Mouse (Mus musculus) embryonic facial prominence, embryonic 15.5 days (tissue): ENCODE measurements around the gene 4930558K02Rik. TPM values are rescaled to one million over a fixed set of nuclear protein-coding genes. Genes with fewer than 3 reads are reported as not detected.

Source experiments
- ATAC-seq: fragments of 200-750 bp; cut with Nextera tagmentation; 2 replicates; pipeline ENCODE4 v1.8.0; 2017; ENCODE audit warnings: low read depth, moderate TSS enrichment; ENCODE audit not compliant: insufficient number of reproducible peaks, low FRiP score, low TSS enrichment
- H3K27ac ChIP-seq: fragments of 300-500 bp; sonication (generic); replicated peaks from 2 replicates; pipeline ENCODE4 v1.5.1; 2015; ENCODE audit warnings: mild to moderate bottlenecking, inconsistent platforms
- H3K27me3 ChIP-seq: fragments of 300-500 bp; sonication (generic); 2 replicates; pipeline ENCODE4 v1.6.1; 2015; ENCODE audit warnings: inconsistent platforms
- H3K36me3 ChIP-seq: fragments of 300-500 bp; sonication (generic); 2 replicates; pipeline ENCODE4 v1.6.1; 2015; ENCODE audit warnings: mild to moderate bottlenecking, inconsistent platforms
- H3K4me1 ChIP-seq: fragments of 300-500 bp; sonication (generic); 2 replicates; pipeline ENCODE4 v1.6.1; 2015; ENCODE audit warnings: inconsistent platforms
- H3K4me2 ChIP-seq: fragments of 300-500 bp; sonication (generic); replicated peaks from 2 replicates; pipeline ENCODE4 v1.6.1; 2015; ENCODE audit warnings: mild to moderate bottlenecking, inconsistent platforms
- H3K4me3 ChIP-seq: fragments of 300-500 bp; sonication (generic); replicated peaks from 2 replicates; pipeline ENCODE4 v1.5.1; 2015; ENCODE audit warnings: mild to moderate bottlenecking, inconsistent platforms
- H3K9ac ChIP-seq: fragments of 300-500 bp; sonication (generic); 2 replicates; pipeline ENCODE4 v1.6.1; 2015; ENCODE audit warnings: inconsistent platforms
- H3K9me3 ChIP-seq: fragments of 300-500 bp; sonication (generic); replicated peaks from 2 replicates; pipeline ENCODE4 v1.6.1; 2016; ENCODE audit warnings: inconsistent platforms
- WGBS: fragments of 180-500 bp; shearing (Covaris S2); methylation state at CpG from one replicate; pipeline ENCODE4 v1.1.7; 2015; 5-methylcytosine and 5-hydroxymethylcytosine counted together
- polyA plus RNA-seq: library from polyadenylated mRNA; unstranded; fragments of >200 nt; fragmentation: Nextera tagmentation; extraction: Ambion mirVana; gene quantifications from 2 replicates; pipeline ENCODE4 v1.2.1, GENCODE M21; 2015

Gene 4930558K02Rik
- polyA plus RNA-seq, 1 experiment from 2014 or later = not detected

DNA sequence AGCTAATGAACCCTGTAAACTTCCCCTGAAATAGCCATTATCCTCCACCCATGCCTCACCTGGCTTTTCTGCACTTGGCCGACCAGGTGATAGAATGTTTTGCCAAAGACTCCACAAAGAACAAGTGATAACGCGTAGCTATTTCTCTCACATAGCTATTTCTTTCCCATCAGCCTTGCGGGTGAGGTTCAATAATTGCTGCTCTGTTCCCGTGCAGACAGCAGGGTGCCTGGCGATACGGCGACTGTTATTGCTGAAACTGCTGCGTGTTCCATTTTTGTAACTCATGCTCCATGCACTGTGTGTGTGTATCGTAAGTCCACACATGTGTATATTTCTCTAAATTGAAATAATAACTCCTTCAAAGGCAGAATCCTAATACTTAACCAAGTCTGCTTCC is 47.6 kb downstream of the 4930558K02Rik start:
- H3K27me3 ChIP-seq = no peaks in the 10 kb centered on the region
- H3K4me1 ChIP-seq = no peaks in the 10 kb centered on the region
- 68% methylated on average over 10 of the region's 10 CpGs for WGBS
- H3K9me3 ChIP-seq = no peaks in the 10 kb centered on the region
- H3K36me3 ChIP-seq = no peaks in the 10 kb centered on the region
- ATAC-seq = no peak
- no peak overlapping the region for H3K4me2 ChIP-seq
- H3K27ac ChIP-seq = no peak overlapping the region
- no peak overlapping the region for H3K4me3 ChIP-seq
- no peak overlapping the region for H3K9ac ChIP-seq

DNA sequence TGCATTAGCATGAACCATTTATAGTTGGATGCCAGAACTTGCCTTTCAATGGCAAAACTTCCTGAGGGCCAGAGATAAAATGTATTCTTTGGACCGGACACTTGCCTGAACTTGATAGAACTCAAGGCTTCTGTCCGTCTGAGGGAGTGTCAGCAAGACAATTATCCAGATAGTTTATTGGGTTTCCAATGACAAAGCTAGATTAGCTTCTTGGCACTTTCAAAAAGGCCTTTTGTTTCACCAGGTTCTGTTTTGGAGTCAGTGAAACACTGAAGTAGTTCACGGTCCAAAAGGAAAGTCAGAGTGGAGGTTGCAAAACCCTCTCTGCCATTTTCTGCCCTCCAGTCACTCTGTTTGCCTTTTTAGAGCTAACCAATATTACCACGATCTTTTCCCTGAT is 48.1 kb downstream of the 4930558K02Rik start:
- Histone ChIP-seq H3K9me3 (no peaks in the 10 kb centered on the region), H3K4me2 (no peak overlapping the region), H3K27ac (no peak overlapping the region), H3K4me1 (no peaks in the 10 kb centered on the region), H3K4me3 (no peak overlapping the region), H3K36me3 (no peaks in the 10 kb centered on the region), H3K9ac (no peak overlapping the region), H3K27me3 (no peaks in the 10 kb centered on the region)
- no peak for ATAC-seq
- 58% methylated on average over 4 of the region's 4 CpGs for WGBS

GRCm38 (mm10) chr1:161927976-161928375 is 51.5 kb downstream of the 4930558K02Rik start:
- H3K4me1 ChIP-seq = no peaks in the 10 kb centered on the region
- H3K36me3 ChIP-seq = no peaks in the 10 kb centered on the region
- H3K9ac ChIP-seq = no peak overlapping the region
- no peaks in the 10 kb centered on the region for H3K9me3 ChIP-seq
- no peak overlapping the region for H3K27ac ChIP-seq
- ATAC-seq = no peak
- H3K4me3 ChIP-seq = no peak overlapping the region
- H3K27me3 ChIP-seq = no peaks in the 10 kb centered on the region
- whole genome bisulfite sequencing = 68% methylated on average over 2 of the region's 2 CpGs
- no peak overlapping the region for H3K4me2 ChIP-seq

GRCm38 (mm10) chr1:161925281-161925805 is 54.1 kb downstream of the 4930558K02Rik start:
- no peak overlapping the region for H3K27ac ChIP-seq
- H3K9me3 ChIP-seq = no peaks in the 10 kb centered on the region
- H3K4me3 ChIP-seq = no peak overlapping the region
- H3K4me2 ChIP-seq = no peak overlapping the region
- H3K36me3 ChIP-seq = no peaks in the 10 kb centered on the region
- no peaks in the 10 kb centered on the region for H3K4me1 ChIP-seq
- no peak overlapping the region for H3K9ac ChIP-seq
- WGBS = 73% methylated on average over 13 of the region's 13 CpGs
- H3K27me3 ChIP-seq = no peaks in the 10 kb centered on the region
- ATAC-seq = no peak

- no peak overlapping the region for H3K4me2 ChIP-seq
- WGBS = 52% methylated on average over 3 of the region's 3 CpGs
- no peaks in the 10 kb centered on the region for H3K27me3 ChIP-seq
- H3K9me3 ChIP-seq = no peaks in the 10 kb centered on the region
- H3K4me3 ChIP-seq = no peak overlapping the region
- no peak for ATAC-seq
- no peaks in the 10 kb centered on the region for H3K36me3 ChIP-seq
- no peaks in the 10 kb centered on the region for H3K4me1 ChIP-seq
- H3K27ac ChIP-seq = no peak overlapping the region
- H3K9ac ChIP-seq = no peak overlapping the region
Observed at GRCm38 (mm10) chr1:161924321-161924720, 55.1 kb downstream of the 4930558K02Rik start.

GRCm38 (mm10) chr1:161921928-161922327 is 57.5 kb downstream of the 4930558K02Rik start:
- H3K4me2 ChIP-seq = no peak overlapping the region
- no peak overlapping the region for H3K27ac ChIP-seq
- H3K9ac ChIP-seq = no peak overlapping the region
- H3K36me3 ChIP-seq = no peaks in the 10 kb centered on the region
- no peak overlapping the region for H3K4me3 ChIP-seq
- no peak for ATAC-seq
- no peaks in the 10 kb centered on the region for H3K4me1 ChIP-seq
- WGBS = 82% methylated on average over 6 of the region's 6 CpGs
- no peaks in the 10 kb centered on the region for H3K27me3 ChIP-seq
- H3K9me3 ChIP-seq = no peaks in the 10 kb centered on the region

DNA sequence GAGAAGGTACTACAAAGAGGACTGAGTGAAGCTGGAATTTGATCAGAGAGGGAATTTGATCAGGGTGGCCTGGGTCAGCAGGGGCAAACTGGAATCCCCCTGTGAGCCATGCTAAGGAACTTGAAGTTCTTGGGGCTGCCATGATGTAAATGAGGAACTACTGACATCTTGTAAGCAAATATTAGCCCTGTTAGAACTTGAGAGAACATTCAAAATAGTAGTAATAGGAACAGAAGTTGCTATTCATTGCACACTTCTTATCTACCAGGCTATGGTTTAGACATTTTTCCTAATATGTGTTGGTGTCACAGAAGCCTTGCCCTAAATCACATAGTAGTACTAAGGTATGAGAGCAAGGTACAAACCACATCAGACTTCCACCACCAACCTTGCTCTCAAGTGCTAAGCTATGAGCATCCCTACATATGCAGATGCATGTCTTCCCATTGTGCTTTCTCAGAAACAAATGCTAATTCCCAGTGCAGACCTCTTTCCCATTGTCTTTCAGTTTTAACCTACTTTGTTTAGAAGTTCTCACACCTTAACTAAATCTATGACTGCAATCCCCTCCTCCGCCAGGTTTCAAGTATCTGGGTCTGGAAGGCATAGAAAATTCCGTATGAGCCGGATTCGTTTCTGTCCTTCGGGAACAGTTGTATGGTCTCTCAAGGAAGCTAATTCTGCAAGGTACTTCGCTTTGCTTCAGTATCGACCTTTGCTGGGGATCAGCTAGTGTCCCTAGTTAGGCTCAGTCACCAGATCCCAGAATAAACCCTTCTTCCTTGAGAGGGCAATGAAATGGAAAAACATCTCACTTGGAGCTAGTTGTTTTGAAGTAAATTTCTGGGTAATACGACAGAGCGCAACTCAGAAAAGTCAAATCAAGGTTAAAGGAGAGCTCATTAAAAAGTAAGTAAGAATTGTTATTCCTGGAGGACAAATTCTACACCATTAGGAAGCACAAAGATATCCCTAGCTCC is 58.7 kb downstream of the 4930558K02Rik start:
- ATAC-seq = no peak
- 74% methylated on average over 9 of the region's 9 CpGs for WGBS
- no peaks in the 10 kb centered on the region for H3K9me3 ChIP-seq

GRCm38 (mm10) chr1:161919594-161919993 is 59.8 kb downstream of the 4930558K02Rik start:
- H3K27ac ChIP-seq = no peak overlapping the region
- WGBS = 94% methylated on average over 2 of the region's 2 CpGs
- H3K4me1 ChIP-seq = no peaks in the 10 kb centered on the region
- H3K4me2 ChIP-seq = no peak overlapping the region
- no peaks in the 10 kb centered on the region for H3K9me3 ChIP-seq
- no peaks in the 10 kb centered on the region for H3K36me3 ChIP-seq
- H3K9ac ChIP-seq = no peak overlapping the region
- ATAC-seq = no peak
- no peak overlapping the region for H3K4me3 ChIP-seq
- H3K27me3 ChIP-seq = no peaks in the 10 kb centered on the region

More for the DNA sequence above, 58.7 kb downstream of the 4930558K02Rik start:
- no peaks in the 10 kb centered on the region for H3K27me3 ChIP-seq
- no peak overlapping the region for H3K4me3 ChIP-seq
- no peaks in the 10 kb centered on the region for H3K36me3 ChIP-seq
- H3K27ac ChIP-seq = no peak overlapping the region
- no peaks in the 10 kb centered on the region for H3K4me1 ChIP-seq
- H3K9ac ChIP-seq = no peak overlapping the region
- H3K4me2 ChIP-seq = no peak overlapping the region

DNA sequence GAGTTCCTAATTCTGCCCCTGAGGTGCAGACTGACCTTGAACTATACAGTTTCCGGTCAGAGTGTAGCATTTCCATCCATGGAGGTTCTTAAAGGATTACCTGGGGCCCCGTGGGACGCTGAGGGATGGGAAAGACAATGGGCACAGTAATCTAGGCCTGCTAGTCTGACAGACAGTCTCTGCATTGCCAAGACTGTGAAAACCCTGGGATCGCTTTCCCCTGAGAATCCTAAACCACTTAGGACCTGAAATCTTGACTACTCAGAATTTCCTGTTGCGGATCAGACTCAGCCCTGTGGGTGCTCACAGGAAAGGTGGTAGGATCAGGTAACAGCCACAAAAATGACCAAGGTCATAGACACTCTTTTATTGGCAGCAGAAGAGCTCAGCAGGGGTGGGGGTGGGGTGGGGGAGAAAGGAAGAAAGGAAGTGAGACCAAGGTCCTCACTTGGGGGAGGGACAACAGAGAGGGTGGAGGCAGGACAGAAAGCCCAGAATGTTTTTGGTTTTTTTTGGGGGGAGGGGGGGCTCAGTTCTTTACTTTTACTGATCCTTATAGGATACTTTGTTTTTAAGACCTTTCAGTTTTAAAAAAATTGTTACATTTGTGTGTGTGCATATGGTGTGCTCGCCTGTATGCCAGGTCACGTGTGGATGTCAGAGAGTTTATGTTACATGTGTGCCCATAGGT is 60.6 kb downstream of the 4930558K02Rik start:
- no peak overlapping the region for H3K9ac ChIP-seq
- no peak for ATAC-seq
- H3K4me1 ChIP-seq = no peaks in the 10 kb centered on the region
- no peaks in the 10 kb centered on the region for H3K36me3 ChIP-seq
- no peaks in the 10 kb centered on the region for H3K27me3 ChIP-seq
- no peak overlapping the region for H3K27ac ChIP-seq
- 39% methylated on average over 7 of the region's 7 CpGs for WGBS
- no peak overlapping the region for H3K4me2 ChIP-seq
- H3K9me3 ChIP-seq = no peaks in the 10 kb centered on the region
- no peak overlapping the region for H3K4me3 ChIP-seq

- no peak for ATAC-seq
- H3K9ac ChIP-seq = no peak overlapping the region
- H3K9me3 ChIP-seq = no peaks in the 10 kb centered on the region
- H3K27me3 ChIP-seq = no peaks in the 10 kb centered on the region
- no peak overlapping the region for H3K4me2 ChIP-seq
- H3K4me3 ChIP-seq = no peak overlapping the region
- H3K36me3 ChIP-seq = no peaks in the 10 kb centered on the region
- 81% methylated on average over 3 of the region's 3 CpGs for WGBS
- H3K27ac ChIP-seq = no peak overlapping the region
- no peaks in the 10 kb centered on the region for H3K4me1 ChIP-seq
Observed at GRCm38 (mm10) chr1:161917940-161918484, 61.4 kb downstream of the 4930558K02Rik start.

GRCm38 (mm10) chr1:161916036-161916435 is 63.4 kb downstream of the 4930558K02Rik start:
- no peaks in the 10 kb centered on the region for H3K27me3 ChIP-seq
- no peak overlapping the region for H3K9ac ChIP-seq
- no peak overlapping the region for H3K4me2 ChIP-seq
- no peaks in the 10 kb centered on the region for H3K9me3 ChIP-seq
- H3K27ac ChIP-seq = no peak overlapping the region
- H3K4me1 ChIP-seq = no peaks in the 10 kb centered on the region
- WGBS = 21% methylated on average over 3 of the region's 3 CpGs
- ATAC-seq = no peak
- H3K36me3 ChIP-seq = no peaks in the 10 kb centered on the region
- H3K4me3 ChIP-seq = no peak overlapping the region
